Mouse (Mus musculus) liver, postnatal 0 days (tissue): ENCODE measurements around the gene Aar2. TPM values are rescaled to one million over a fixed set of nuclear protein-coding genes. Genes with fewer than 3 reads are reported as not detected.

Experiments used
- ATAC-seq: fragments of 200-750 bp; cut with Nextera tagmentation; 2 replicates; pipeline ENCODE4 v1.8.0; 2017; ENCODE audit warnings: mild to moderate bottlenecking, moderate library complexity
- DNase-seq: peaks from one replicate; pipeline ENCODE4 v3.0.0-alpha.2; 2016
- H3K27ac ChIP-seq: fragments of 300-500 bp; sonication (generic); 2 replicates; pipeline ENCODE4 v1.5.1; 2014; ENCODE audit warnings: antibody characterized with exemption, moderate library complexity, mild to moderate bottlenecking, low read depth
- H3K27me3 ChIP-seq: fragments of 300-500 bp; sonication (generic); 2 replicates; pipeline ENCODE4 v1.6.1; 2014; ENCODE audit warnings: low read length, control low read depth, mixed read lengths; ENCODE audit not compliant: insufficient read depth
- H3K36me3 ChIP-seq: fragments of 300-500 bp; sonication (generic); replicated peaks from 2 replicates; pipeline ENCODE4 v1.6.1; 2014; ENCODE audit warnings: mild to moderate bottlenecking, control low read depth, low read length, moderate library complexity, mixed read lengths; ENCODE audit not compliant: insufficient read depth
- H3K4me1 ChIP-seq: fragments of 300-500 bp; sonication (generic); 2 replicates; pipeline ENCODE4 v1.6.1; 2014; ENCODE audit warnings: antibody characterized with exemption, mild to moderate bottlenecking, control low read depth; ENCODE audit not compliant: insufficient read depth
- H3K4me2 ChIP-seq: fragments of 300-500 bp; sonication (generic); 2 replicates; pipeline ENCODE4 v1.6.1; 2014; ENCODE audit warnings: low read depth, mild to moderate bottlenecking, low read length, moderate library complexity, mixed read lengths
- H3K4me3 ChIP-seq: fragments of 300-500 bp; sonication (generic); 2 replicates; pipeline ENCODE4 v1.5.1; 2014; ENCODE audit warnings: low read depth, low read length
- H3K9ac ChIP-seq: fragments of 300-500 bp; sonication (generic); replicated peaks from 2 replicates; pipeline ENCODE4 v1.6.1; 2014; ENCODE audit warnings: mild to moderate bottlenecking, moderate library complexity
- H3K9me3 ChIP-seq: fragments of 300-500 bp; sonication (generic); 2 replicates; pipeline ENCODE4 v1.6.1; 2016; ENCODE audit warnings: mild to moderate bottlenecking, control low read depth, low read length, mixed read lengths
- CTCF ChIP-seq: sonication (generic); IDR thresholded peaks from 2 replicates; pipeline ENCODE4 v1.5.1; 2016; ENCODE audit warnings: antibody characterized with exemption, low read depth
- EP300 ChIP-seq: IDR thresholded peaks from 2 replicates; pipeline ENCODE4 v1.6.1; 2016; ENCODE audit warnings: antibody characterized with exemption, low read depth, mild to moderate bottlenecking
- WGBS: fragments of 180-500 bp; shearing (Covaris S2); extraction: QIAGEN DNeasy Blood & Tissue Kit; methylation state at CpG from one replicate; pipeline ENCODE4 v1.1.7; 2014; ENCODE audit not compliant: insufficient replicate concordance; 5-methylcytosine and 5-hydroxymethylcytosine counted together
- polyA plus RNA-seq: library from polyadenylated mRNA; unstranded; fragments of >200 nt; fragmentation: Nextera tagmentation; extraction: Ambion mirVana; gene quantifications from 2 replicates; pipeline ENCODE4 v1.2.1, GENCODE M21; 2015

Gene Aar2
- polyA plus RNA-seq, 1 experiment from 2014 or later = 10.8 TPM

- under 1% methylated on average over 54 of the region's 103 CpGs for WGBS
- Histone ChIP-seq H3K9me3 (no peaks in the 10 kb centered on the region), H3K4me3 (peak within 1 kb of the TSS; percentile 45), H3K27ac (no peak within 1 kb of the TSS), H3K27me3 (peaks cover 69% of the 10 kb centered on the region), H3K4me1 (0 out of 2 replicates have a peak, but pooled peaks cover 6% of the 10 kb centered on the region), H3K36me3 (no peaks in the 10 kb centered on the region), H3K4me2 (peak within 1 kb of the TSS; percentile 74), H3K9ac (no peak within 1 kb of the TSS)
- no peak for DNase-seq
- no peak for ATAC-seq
- TF ChIP-seq EP300 (no peak), CTCF (no peak)
These were observed 66.3 kb downstream of the Aar2 start, which contains the start of gene Dlgap4 for GRCm38 (mm10) chr2:156613541-156614257. TSS of gene Dlgap4 (plus strand) at chr2:156613705.

- Histone ChIP-seq H3K27me3 (peaks cover 69% of the 10 kb centered on the region), H3K4me3 (peak overlapping the region; percentile 45; the same call in 1 of the 2 replicates), H3K4me1 (0 out of 2 replicates have a peak, but pooled peaks cover 6% of the 10 kb centered on the region), H3K36me3 (no peaks in the 10 kb centered on the region), H3K27ac (no peak overlapping the region), H3K9ac (no peak overlapping the region), H3K4me2 (peak overlapping the region; percentile 74; the same call in 1 of the 2 replicates), H3K9me3 (no peaks in the 10 kb centered on the region)
- ATAC-seq (no peak), DNase-seq (no peak)
- TF ChIP-seq CTCF = no peak
- no peak for TF ChIP-seq EP300
- WGBS = 5% methylated on average over 18 of the region's 18 CpGs
These were observed 66.8 kb downstream of the Aar2 start for GRCm38 (mm10) chr2:156614258-156614556.

GRCm38 (mm10) chr2:156614661-156615654 is 67.6 kb downstream of the Aar2 start:
- no peak overlapping the region for H3K4me3 ChIP-seq

GRCm38 (mm10) chr2:156616513-156616912 is 69.1 kb downstream of the Aar2 start:
- H3K4me2 ChIP-seq = no peak overlapping the region
- peaks cover 58% of the 10 kb centered on the region for H3K27me3 ChIP-seq
- 68% methylated on average over 7 of the region's 7 CpGs for WGBS
- H3K9ac ChIP-seq = no peak overlapping the region
- H3K4me3 ChIP-seq = no peak overlapping the region
- 0 out of 2 replicates have a peak, but pooled peaks cover 6% of the 10 kb centered on the region for H3K4me1 ChIP-seq
- DNase-seq = no peak
- H3K27ac ChIP-seq = no peak overlapping the region
- TF ChIP-seq CTCF = no peak
- no peak for TF ChIP-seq EP300
- no peak for ATAC-seq
- no peaks in the 10 kb centered on the region for H3K9me3 ChIP-seq
- H3K36me3 ChIP-seq = no peaks in the 10 kb centered on the region

More at GRCm38 (mm10) chr2:156614661-156615654, 67.6 kb downstream of the Aar2 start:
- H3K27me3 ChIP-seq = peaks cover 68% of the 10 kb centered on the region
- DNase-seq = no peak
- 14% methylated on average over 31 of the region's 31 CpGs for WGBS
- no peak for ATAC-seq
- H3K9me3 ChIP-seq = no peaks in the 10 kb centered on the region
- H3K27ac ChIP-seq = no peak overlapping the region
- no peaks in the 10 kb centered on the region for H3K36me3 ChIP-seq
- no peak overlapping the region for H3K9ac ChIP-seq
- no peak overlapping the region for H3K4me2 ChIP-seq
- TF ChIP-seq EP300 (no peak), CTCF (no peak)
- 0 out of 2 replicates have a peak, but pooled peaks cover 6% of the 10 kb centered on the region for H3K4me1 ChIP-seq

- H3K36me3 ChIP-seq = no peaks in the 10 kb centered on the region
- no peak for ATAC-seq
- no peak overlapping the region for H3K4me3 ChIP-seq
- 0 out of 2 replicates have a peak, but pooled peaks cover 6% of the 10 kb centered on the region for H3K4me1 ChIP-seq
- no peaks in the 10 kb centered on the region for H3K9me3 ChIP-seq
- H3K27ac ChIP-seq = no peak overlapping the region
- no peak for DNase-seq
- peaks cover 48% of the 10 kb centered on the region for H3K27me3 ChIP-seq
- no peak for TF ChIP-seq CTCF
- TF ChIP-seq EP300 = no peak
- no peak overlapping the region for H3K4me2 ChIP-seq
- WGBS = 37% methylated on average over 11 of the region's 11 CpGs
- H3K9ac ChIP-seq = no peak overlapping the region
These were observed 70.2 kb downstream of the Aar2 start for GRCm38 (mm10) chr2:156617536-156617935.

Other genes with a start within 250 kb of the Aar2 start
- gene Cnbd2, start 235.3 kb upstream of the Aar2 start, polyA plus RNA-seq = 3.5 and 4.0 TPM in 2 replicates
- gene Scand1, start 234.9 kb upstream of the Aar2 start, polyA plus RNA-seq = 56.7 and 70.2 TPM in 2 replicates
- gene Epb41l1, start 126.7 kb upstream of the Aar2 start, polyA plus RNA-seq = 0.49 and 0.51 TPM in 2 replicates
- gene Dlgap4, start 66.1 kb downstream of the Aar2 start, polyA plus RNA-seq = 10.7 and 14.2 TPM in 2 replicates
- 50.4 and 51.2 TPM in 2 replicates for gene Myl9, start 227.8 kb downstream of the Aar2 start, polyA plus RNA-seq